Mouse (Mus musculus): ENCODE measurements at regions not wholly inside any gene's neighbourhood (a gene's known extent, or its start where the extent isn't known, plus 50 kb on each side); places are given as distances from the start of the nearest gene placed in this dataset.

DNA sequence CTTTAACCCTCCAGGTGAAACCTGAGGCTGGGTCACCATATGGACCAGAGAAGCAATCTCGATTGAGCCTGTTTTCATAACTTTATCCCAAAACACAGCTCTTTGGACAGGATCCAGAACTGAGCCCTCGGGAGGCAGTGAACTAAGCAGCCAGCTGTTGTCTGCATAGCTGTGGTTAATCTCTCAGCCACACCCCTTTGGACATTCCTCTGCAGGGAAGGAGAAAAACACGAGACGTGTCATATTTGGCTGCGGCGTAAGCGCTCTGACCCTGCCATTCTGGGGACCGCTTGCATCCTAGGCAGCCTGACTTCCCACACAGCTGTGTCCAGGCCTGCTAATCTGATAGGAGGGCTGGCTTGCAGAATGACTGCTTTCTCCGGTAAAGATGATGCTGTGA lies 55.6 kb upstream of the Ubl3 start:
- DNase-seq = no peak

DNA sequence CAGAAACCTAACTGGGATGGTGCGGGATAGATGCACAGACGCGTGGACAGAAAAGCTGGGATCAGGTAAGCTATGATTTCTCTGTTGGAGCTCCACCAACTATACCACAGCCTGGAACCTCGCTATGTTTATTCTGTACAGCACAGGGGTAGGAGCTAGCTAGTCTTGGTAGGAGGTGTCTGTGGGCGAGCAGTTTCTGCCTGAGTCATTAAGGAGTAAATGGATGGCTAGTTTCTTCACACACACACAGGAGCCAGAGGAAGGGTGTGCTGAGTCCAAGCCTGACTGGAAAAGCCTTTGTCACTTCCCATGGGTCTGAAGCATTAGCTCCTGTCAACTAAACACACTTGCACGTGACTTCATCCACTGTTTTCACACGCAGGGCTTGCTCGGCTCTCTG lies 53.1 kb upstream of the Ubl3 start:
- DNase-seq = no peak

All from layer of hippocampus, adult 9-11 months (tissue).